Mouse (Mus musculus): ENCODE measurements around the gene Hipk3.

GRCm38 (mm10) chr2:104377990-104378389, 116.3 kb downstream of the Hipk3 start:
- peak; percentile 62 for TF ChIP-seq CTCF (IDR thresholded peaks at IDR 0.05; ENCODE audit: low read depth)
- no peak for TF ChIP-seq EP300 (optimal IDR thresholded peaks at IDR 0.05)
